Mouse (Mus musculus): ENCODE results near the gene Coro2a.

DNA sequence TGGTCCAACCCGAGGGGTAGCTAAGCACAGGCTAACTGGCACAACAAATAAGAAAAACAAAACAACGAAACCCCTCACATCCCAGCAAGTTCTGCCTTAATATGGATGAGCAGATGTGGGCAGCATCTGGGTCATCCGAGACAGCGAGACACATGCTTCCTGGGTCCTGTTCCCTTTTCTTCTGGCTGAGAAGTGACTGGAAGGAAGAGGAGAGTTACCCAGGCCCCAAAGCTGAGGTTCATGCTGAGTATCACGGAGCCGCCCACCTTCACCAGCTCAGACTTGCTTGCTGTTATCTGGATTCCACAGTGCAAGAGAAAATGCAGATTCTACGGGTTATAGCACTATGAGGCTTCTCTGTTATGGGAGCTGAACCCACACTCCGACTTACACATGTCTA lies 18.9 kb upstream of the Coro2a start:
- TF ChIP-seq CTCF (IDR thresholded peaks at IDR 0.05; ENCODE audit: control insufficient read depth, insufficient read depth, low read length) (no peak), POLR2A (IDR thresholded peaks at IDR 0.05; ENCODE audit: borderline replicate concordance, control insufficient read depth, low read depth, low read length) (no peak)

Measured in bone marrow, adult 2 months (tissue).